Mouse (Mus musculus) embryonic facial prominence, embryonic 15.5 days (tissue): ENCODE measurements around the gene Ndufb10. TPM values are rescaled to one million over a fixed set of nuclear protein-coding genes. Genes with fewer than 3 reads are reported as not detected.

Experiments used
- ATAC-seq: fragments of 200-750 bp; cut with Nextera tagmentation; 2 replicates; pipeline ENCODE4 v1.8.0; 2017; ENCODE audit warnings: low read depth, moderate TSS enrichment; ENCODE audit not compliant: insufficient number of reproducible peaks, low FRiP score, low TSS enrichment
- H3K27ac ChIP-seq: fragments of 300-500 bp; sonication (generic); replicated peaks from 2 replicates; pipeline ENCODE4 v1.5.1; 2015; ENCODE audit warnings: mild to moderate bottlenecking, inconsistent platforms
- H3K27me3 ChIP-seq: fragments of 300-500 bp; sonication (generic); 2 replicates; pipeline ENCODE4 v1.6.1; 2015; ENCODE audit warnings: inconsistent platforms
- H3K36me3 ChIP-seq: fragments of 300-500 bp; sonication (generic); 2 replicates; pipeline ENCODE4 v1.6.1; 2015; ENCODE audit warnings: mild to moderate bottlenecking, inconsistent platforms
- H3K4me1 ChIP-seq: fragments of 300-500 bp; sonication (generic); 2 replicates; pipeline ENCODE4 v1.6.1; 2015; ENCODE audit warnings: inconsistent platforms
- H3K4me2 ChIP-seq: fragments of 300-500 bp; sonication (generic); replicated peaks from 2 replicates; pipeline ENCODE4 v1.6.1; 2015; ENCODE audit warnings: mild to moderate bottlenecking, inconsistent platforms
- H3K4me3 ChIP-seq: fragments of 300-500 bp; sonication (generic); replicated peaks from 2 replicates; pipeline ENCODE4 v1.5.1; 2015; ENCODE audit warnings: mild to moderate bottlenecking, inconsistent platforms
- H3K9ac ChIP-seq: fragments of 300-500 bp; sonication (generic); 2 replicates; pipeline ENCODE4 v1.6.1; 2015; ENCODE audit warnings: inconsistent platforms
- H3K9me3 ChIP-seq: fragments of 300-500 bp; sonication (generic); replicated peaks from 2 replicates; pipeline ENCODE4 v1.6.1; 2016; ENCODE audit warnings: inconsistent platforms
- WGBS: fragments of 180-500 bp; shearing (Covaris S2); methylation state at CpG from one replicate; pipeline ENCODE4 v1.1.7; 2015; 5-methylcytosine and 5-hydroxymethylcytosine counted together
- polyA plus RNA-seq: library from polyadenylated mRNA; unstranded; fragments of >200 nt; fragmentation: Nextera tagmentation; extraction: Ambion mirVana; gene quantifications from 2 replicates; pipeline ENCODE4 v1.2.1, GENCODE M21; 2015

Ndufb10 gene
- polyA plus RNA-seq, result 223 and 227 TPM in 2 replicates

- H3K4me2 ChIP-seq, result peak within 1 kb of the TSS; percentile 62
- peaks cover 26% of the 10 kb centered on the region for H3K4me1 ChIP-seq
- H3K27me3 ChIP-seq, result no peaks in the 10 kb centered on the region
- peak within 1 kb of the TSS; percentile 92 for H3K9ac ChIP-seq
- no peaks in the 10 kb centered on the region for H3K9me3 ChIP-seq
- H3K36me3 ChIP-seq, result peaks cover 15% of the 10 kb centered on the region
- ATAC-seq, result peak; percentile 69
- under 1% methylated on average over 30 of the region's 30 CpGs for WGBS
- H3K27ac ChIP-seq, result peak within 1 kb of the TSS; percentile 86
- H3K4me3 ChIP-seq, result peak within 1 kb of the TSS; percentile 93
Observed at GRCm38 (mm10) chr17:24724184-24724583, at the start of gene Ndufb10. Gene Ndufb10 (minus strand): TSS chr17:24724478.

GRCm38 (mm10) chr17:24773241-24773640 is 49.0 kb upstream of the Ndufb10 start:
- no peaks in the 10 kb centered on the region for H3K9me3 ChIP-seq
- H3K27ac ChIP-seq, result no peak overlapping the region
- H3K4me1 ChIP-seq, result peaks cover 14% of the 10 kb centered on the region
- H3K9ac ChIP-seq, result no peak overlapping the region
- no peak for ATAC-seq
- no peaks in the 10 kb centered on the region for H3K36me3 ChIP-seq
- H3K27me3 ChIP-seq, result no peaks in the 10 kb centered on the region
- WGBS, result 78% methylated on average over 5 of the region's 5 CpGs
- no peak overlapping the region for H3K4me2 ChIP-seq
- H3K4me3 ChIP-seq, result no peak overlapping the region

DNA sequence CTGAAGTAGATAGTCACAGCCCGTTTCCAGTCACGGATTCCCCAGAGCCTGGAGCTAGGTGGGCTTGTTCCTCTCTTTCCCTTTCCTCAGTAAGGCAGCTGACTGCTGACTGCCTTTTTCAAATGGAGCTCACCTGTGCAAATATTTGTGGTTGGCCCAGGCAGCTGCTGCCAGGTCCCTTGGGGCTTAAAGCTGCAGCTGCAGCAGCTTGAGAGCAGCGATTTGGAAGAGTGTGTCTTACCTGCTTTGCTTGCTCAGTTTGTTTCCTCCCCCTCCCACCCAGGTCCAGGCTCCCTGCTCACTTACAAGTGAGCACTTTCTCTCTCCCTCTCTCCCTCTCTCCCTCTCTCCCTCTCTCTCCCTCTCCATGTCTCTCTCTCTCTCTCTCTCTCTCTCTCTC is 44.9 kb upstream of the Ndufb10 start:
- Histone ChIP-seq H3K4me3 (no peak overlapping the region), H3K27me3 (no peaks in the 10 kb centered on the region), H3K4me1 (peaks cover 40% of the 10 kb centered on the region), H3K27ac (no peak overlapping the region), H3K4me2 (no peak overlapping the region), H3K36me3 (no peaks in the 10 kb centered on the region), H3K9me3 (no peaks in the 10 kb centered on the region), H3K9ac (no peak overlapping the region)
- 27% methylated on average over 3 of the region's 3 CpGs for WGBS
- ATAC-seq, result no peak

GRCm38 (mm10) chr17:24766266-24766875 is 42.1 kb upstream of the Ndufb10 start:
- no peak for ATAC-seq
- H3K36me3 ChIP-seq, result no peaks in the 10 kb centered on the region
- 0 out of 2 replicates have a peak overlapping the region, but pooled peaks have one; percentile 75 for H3K27ac ChIP-seq
- no peak overlapping the region for H3K4me2 ChIP-seq
- H3K4me3 ChIP-seq, result no peak overlapping the region
- peaks cover 46% of the 10 kb centered on the region for H3K4me1 ChIP-seq
- H3K27me3 ChIP-seq, result no peaks in the 10 kb centered on the region
- no peaks in the 10 kb centered on the region for H3K9me3 ChIP-seq
- 34% methylated on average over 12 of the region's 12 CpGs for WGBS
- no peak overlapping the region for H3K9ac ChIP-seq

DNA sequence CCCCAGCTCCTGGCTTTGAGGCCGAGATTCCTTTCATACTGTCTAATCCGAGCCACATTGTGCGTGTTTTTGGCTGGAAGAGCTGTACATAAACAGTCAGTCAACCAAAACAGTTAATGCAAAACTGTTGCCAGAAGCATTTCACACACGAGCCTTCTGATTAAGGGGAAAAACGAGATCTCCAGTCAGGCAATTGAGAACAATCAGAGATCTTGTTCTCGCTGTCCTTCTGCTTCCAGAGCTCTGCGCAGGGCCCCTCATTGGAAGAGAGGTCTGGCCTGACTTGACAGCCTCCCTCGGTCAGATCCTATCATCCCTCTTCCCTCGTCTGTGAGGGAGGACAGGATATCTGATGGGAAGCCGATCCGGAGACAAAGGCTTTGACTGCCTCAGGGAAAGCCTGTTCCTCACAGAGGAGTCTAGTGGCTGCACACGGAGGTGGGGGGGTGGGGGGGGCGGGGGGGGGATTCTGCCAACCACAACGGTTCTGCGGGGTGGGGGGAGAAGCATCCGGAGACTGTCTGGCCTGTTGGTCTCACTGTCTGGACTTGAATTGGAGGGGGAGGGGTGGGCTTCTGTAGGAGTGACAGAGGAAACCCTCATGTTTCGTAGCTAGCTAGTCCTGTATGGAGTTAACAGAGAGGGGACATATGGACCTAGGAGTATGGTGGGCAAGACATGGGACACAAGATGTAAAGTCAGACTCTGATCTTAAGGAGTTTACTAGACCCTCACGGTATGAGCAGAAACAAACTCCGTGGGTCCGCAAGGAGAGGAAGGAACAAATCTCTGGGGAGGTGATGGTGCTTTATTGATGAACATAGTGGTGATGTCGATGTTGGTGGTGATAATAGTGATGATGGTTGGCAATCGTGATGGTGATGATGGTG is 41.0 kb upstream of the Ndufb10 start:
- Histone ChIP-seq H3K27ac (peak overlapping the region; percentile 75), H3K4me1 (peaks cover 53% of the 10 kb centered on the region), H3K4me3 (no peak overlapping the region), H3K4me2 (peak overlapping the region; percentile 23), H3K27me3 (no peaks in the 10 kb centered on the region), H3K9me3 (no peaks in the 10 kb centered on the region), H3K9ac (no peak overlapping the region), H3K36me3 (no peaks in the 10 kb centered on the region)
- ATAC-seq, result peak; percentile 56
- WGBS, result 24% methylated on average over 21 of the region's 22 CpGs

DNA sequence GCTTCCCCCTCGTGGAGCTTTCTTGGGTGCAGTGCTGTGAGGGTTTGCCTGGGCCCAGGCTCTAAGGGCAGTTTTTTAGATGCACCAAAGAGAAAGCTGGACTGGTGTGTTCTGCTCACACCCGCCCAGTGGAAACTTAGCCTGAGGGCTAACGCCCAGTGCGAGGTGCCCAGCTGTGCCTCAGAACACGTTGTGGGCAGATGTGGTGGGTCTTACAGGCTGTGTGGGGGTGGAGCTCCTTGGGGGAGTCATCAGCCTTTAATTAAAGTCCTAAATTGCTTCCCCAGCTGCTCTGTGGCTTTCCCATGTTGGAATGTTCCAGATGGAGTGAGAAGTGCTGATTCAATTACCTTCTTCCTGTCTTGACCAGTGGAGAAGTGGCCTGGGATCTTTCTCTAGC is 36.8 kb upstream of the Ndufb10 start:
- peak overlapping the region; percentile 51 for H3K27ac ChIP-seq
- no peaks in the 10 kb centered on the region for H3K36me3 ChIP-seq
- no peak overlapping the region for H3K4me3 ChIP-seq
- H3K27me3 ChIP-seq, result no peaks in the 10 kb centered on the region
- peaks cover 46% of the 10 kb centered on the region for H3K4me1 ChIP-seq
- H3K9me3 ChIP-seq, result no peaks in the 10 kb centered on the region
- H3K4me2 ChIP-seq, result no peak overlapping the region
- peak; percentile 78 for ATAC-seq
- WGBS, result 25% methylated on average over 5 of the region's 5 CpGs
- H3K9ac ChIP-seq, result no peak overlapping the region

DNA sequence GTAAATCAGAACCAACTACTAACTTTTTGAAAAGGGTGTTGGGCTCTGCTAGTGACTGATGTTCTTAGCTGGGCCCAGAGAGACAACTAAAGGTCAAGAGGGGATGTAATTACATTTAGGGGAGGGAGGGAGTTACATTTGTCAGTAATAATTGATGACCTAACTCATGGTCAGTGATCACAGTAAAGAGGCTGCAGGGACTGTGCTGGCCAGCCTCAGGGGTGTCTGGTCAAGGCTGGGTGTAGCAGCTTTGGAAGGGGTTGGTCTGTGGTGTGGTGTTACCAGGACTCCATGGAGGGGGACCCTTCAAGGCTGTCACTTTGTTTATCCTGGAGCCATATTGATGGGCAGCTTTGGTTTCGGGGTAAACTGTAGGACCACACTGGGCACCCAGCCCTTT is 33.1 kb upstream of the Ndufb10 start:
- 87% methylated on average over 1 of the region's 1 CpGs for WGBS
- ATAC-seq, result no peak

GRCm38 (mm10) chr17:24752415-24753394 is 28.4 kb upstream of the Ndufb10 start, which contains the start of gene Hs3st6:
Gene Hs3st6 (plus strand): TSS chr17:24752988.
- Histone ChIP-seq H3K4me1 (peaks cover 56% of the 10 kb centered on the region), H3K27me3 (peaks cover 44% of the 10 kb centered on the region), H3K4me2 (peak within 1 kb of the TSS; percentile 95), H3K4me3 (peak within 1 kb of the TSS; percentile 60), H3K36me3 (no peaks in the 10 kb centered on the region), H3K27ac (peak within 1 kb of the TSS; percentile 74), H3K9ac (peak within 1 kb of the TSS; percentile 57), H3K9me3 (no peaks in the 10 kb centered on the region)
- ATAC-seq, result peak; percentile 80
- under 1% methylated on average over 68 of the region's 82 CpGs for WGBS

More for the DNA sequence above, 33.1 kb upstream of the Ndufb10 start:
- no peaks in the 10 kb centered on the region for H3K36me3 ChIP-seq
- peaks cover 57% of the 10 kb centered on the region for H3K4me1 ChIP-seq
- H3K9me3 ChIP-seq, result no peaks in the 10 kb centered on the region
- no peak overlapping the region for H3K4me2 ChIP-seq
- no peak overlapping the region for H3K4me3 ChIP-seq
- no peak overlapping the region for H3K9ac ChIP-seq
- no peak overlapping the region for H3K27ac ChIP-seq
- peaks cover 24% of the 10 kb centered on the region for H3K27me3 ChIP-seq

- Histone ChIP-seq H3K4me3 (no peak overlapping the region; the same call in 1 of the 2 replicates), H3K27me3 (peaks cover 44% of the 10 kb centered on the region), H3K4me1 (peaks cover 61% of the 10 kb centered on the region), H3K9ac (no peak overlapping the region), H3K36me3 (no peaks in the 10 kb centered on the region), H3K4me2 (peak overlapping the region; percentile 38), H3K9me3 (no peaks in the 10 kb centered on the region), H3K27ac (peak overlapping the region; percentile 51; the same call in 1 of the 2 replicates)
- ATAC-seq, result no peak
- WGBS, result 13% methylated on average over 4 of the region's 4 CpGs
Observed at GRCm38 (mm10) chr17:24751528-24751927, 27.2 kb upstream of the Ndufb10 start.

GRCm38 (mm10) chr17:24746986-24747385 is 22.7 kb upstream of the Ndufb10 start:
- Histone ChIP-seq H3K27me3 (peaks cover 17% of the 10 kb centered on the region; the same call in 1 of the 2 replicates), H3K36me3 (peaks cover 7% of the 10 kb centered on the region; the same call in 1 of the 2 replicates), H3K4me3 (no peak overlapping the region), H3K9me3 (no peaks in the 10 kb centered on the region), H3K9ac (no peak overlapping the region), H3K27ac (peak overlapping the region; percentile 60; the same call in 1 of the 2 replicates), H3K4me2 (no peak overlapping the region), H3K4me1 (peaks cover 32% of the 10 kb centered on the region)
- WGBS, result 18% methylated on average over 4 of the region's 4 CpGs
- ATAC-seq, result peak; percentile 79
